Mouse (Mus musculus): ENCODE results near the gene Fkbp8.
A peak's percentile ranks its signal among the peaks of the same experiment; 100 is the strongest.

Gene Fkbp8

GRCm38 (mm10) chr8:70527512-70528181 lies at the start of gene Fkbp8, which contains the start of gene Kxd1:
Gene Fkbp8, plus strand, starts transcription at chr8:70527724.
Gene Kxd1, minus strand, starts transcription at chr8:70527956.
- DNase-seq (ENCODE audit: low read depth, low spot score): peak; percentile 99

GRCm38 (mm10) chr8:70481908-70482307 lies 45.6 kb upstream of the Fkbp8 start:
- no peak for DNase-seq (ENCODE audit: low read depth, low spot score)

- DNase-seq (ENCODE audit: low read depth, low spot score): no peak
These were observed 44.6 kb upstream of the Fkbp8 start for GRCm38 (mm10) chr8:70482943-70483342.

GRCm38 (mm10) chr8:70486191-70486681 lies 41.3 kb upstream of the Fkbp8 start:
- no peak for DNase-seq (ENCODE audit: low read depth, low spot score)

- no peak for DNase-seq (ENCODE audit: low read depth, low spot score)
These were observed 40.5 kb upstream of the Fkbp8 start, which contains the start of gene Tmem59l for GRCm38 (mm10) chr8:70486941-70487520. Gene Tmem59l, minus strand, starts transcription at chr8:70487358.

- DNase-seq (ENCODE audit: low read depth, low spot score): peak; percentile 39
These were observed 39.3 kb upstream of the Fkbp8 start for GRCm38 (mm10) chr8:70487993-70488796.

- DNase-seq (ENCODE audit: low read depth, low spot score): peak; percentile 24
These were observed 38.5 kb upstream of the Fkbp8 start for GRCm38 (mm10) chr8:70488931-70489470.

GRCm38 (mm10) chr8:70489576-70489975 lies 37.9 kb upstream of the Fkbp8 start:
- DNase-seq (ENCODE audit: low read depth, low spot score): no peak

GRCm38 (mm10) chr8:70490061-70490879 lies 37.3 kb upstream of the Fkbp8 start:
- DNase-seq (ENCODE audit: low read depth, low spot score): no peak

GRCm38 (mm10) chr8:70490880-70491495 lies 36.5 kb upstream of the Fkbp8 start:
- peak; percentile 79 for DNase-seq (ENCODE audit: low read depth, low spot score)

- DNase-seq (ENCODE audit: low read depth, low spot score): peak; percentile 27
These were observed 34.6 kb upstream of the Fkbp8 start, which contains the start of gene Crlf1 for GRCm38 (mm10) chr8:70492664-70493640. Gene Crlf1, plus strand, starts transcription at chr8:70493158.

- DNase-seq (ENCODE audit: low read depth, low spot score): peak; percentile 54
These were observed 33.7 kb upstream of the Fkbp8 start for GRCm38 (mm10) chr8:70493692-70494415.

GRCm38 (mm10) chr8:70494416-70494945 lies 33.0 kb upstream of the Fkbp8 start:
- DNase-seq (ENCODE audit: low read depth, low spot score): peak; percentile 36

- DNase-seq (ENCODE audit: low read depth, low spot score): no peak
These were observed 32.3 kb upstream of the Fkbp8 start for GRCm38 (mm10) chr8:70495001-70495770.

- DNase-seq (ENCODE audit: low read depth, low spot score): peak; percentile 26
These were observed 31.8 kb upstream of the Fkbp8 start for GRCm38 (mm10) chr8:70495771-70496062.

GRCm38 (mm10) chr8:70500386-70501301 lies 26.9 kb upstream of the Fkbp8 start:
- peak; percentile 69 for DNase-seq (ENCODE audit: low read depth, low spot score)

All from ES-CJ7 (cell line).